Mouse (Mus musculus) layer of hippocampus, adult 9-11 months (tissue): ENCODE measurements around the gene Ralgps1.
A peak's percentile ranks its signal among the peaks of the same experiment; 100 is the strongest.
"Not testable (repeated sequence)": the region's sequence is repeated elsewhere in the genome, so short reads cannot be mapped to it uniquely, and the experiment has no call there.

ENCODE experiments used
- DNase-seq: peaks from one replicate; pipeline ENCODE4 v3.0.0; 2022

Gene Ralgps1

DNA sequence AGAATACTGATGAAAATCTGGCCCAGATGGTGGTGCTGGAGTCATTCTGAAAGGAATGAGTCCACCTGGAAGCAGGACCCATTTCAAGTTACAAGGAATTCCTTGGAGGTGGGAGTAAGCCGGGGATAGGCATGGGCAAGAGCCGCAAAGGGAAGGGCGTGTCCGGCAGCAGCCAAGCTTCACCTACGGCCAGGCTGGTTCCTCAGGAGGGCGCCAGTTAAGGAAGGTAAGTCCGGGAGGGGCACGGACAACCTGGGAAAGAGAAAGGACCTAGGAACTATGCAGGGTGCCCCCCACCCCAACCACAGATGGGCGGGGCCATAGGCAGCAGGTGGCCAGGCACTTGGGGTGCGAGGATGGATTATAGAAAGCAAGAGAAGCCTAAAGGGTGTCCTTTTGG is 241.6 kb downstream of the Ralgps1 start:
- peak; percentile 40 for DNase-seq

DNA sequence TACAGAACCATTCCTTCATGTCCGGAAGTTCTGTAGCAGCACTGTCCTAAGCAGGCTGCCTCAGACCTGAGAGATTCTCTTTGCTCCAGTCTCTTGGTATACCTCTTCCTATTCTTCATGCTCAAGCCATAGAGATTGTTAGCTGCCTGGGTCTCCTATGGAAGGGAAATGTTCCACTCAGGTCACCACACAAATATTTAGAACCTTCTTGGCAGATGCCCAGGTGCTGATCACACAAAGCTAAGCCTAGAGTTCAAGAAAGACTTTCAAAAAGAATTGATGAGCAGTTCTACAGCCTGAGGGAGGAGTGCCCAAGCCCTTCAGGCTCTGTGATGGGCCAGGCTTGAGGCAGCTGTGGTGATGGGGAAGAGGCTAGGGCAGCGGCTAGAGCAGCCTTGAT is 242.3 kb downstream of the Ralgps1 start:
- DNase-seq, result no peak

DNA sequence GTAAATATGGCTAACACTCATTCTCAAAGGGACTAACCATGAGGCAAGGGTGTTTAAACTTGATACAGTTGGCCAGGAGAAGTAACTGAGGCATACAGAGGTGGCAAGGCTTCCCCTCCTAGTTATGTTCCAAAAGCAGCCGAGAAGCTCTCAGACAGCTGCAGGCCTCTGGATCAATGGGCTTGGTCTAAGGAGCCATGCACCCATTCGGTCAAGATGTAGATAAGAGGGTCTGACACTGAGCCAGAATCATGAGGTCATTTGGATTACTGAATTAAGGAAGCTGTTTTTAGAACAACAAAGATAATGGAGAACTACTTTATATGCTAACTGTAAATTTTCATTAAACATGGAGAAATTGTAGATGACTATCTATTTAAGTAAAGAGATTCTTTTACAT is 244.0 kb downstream of the Ralgps1 start:
- no peak for DNase-seq

DNA sequence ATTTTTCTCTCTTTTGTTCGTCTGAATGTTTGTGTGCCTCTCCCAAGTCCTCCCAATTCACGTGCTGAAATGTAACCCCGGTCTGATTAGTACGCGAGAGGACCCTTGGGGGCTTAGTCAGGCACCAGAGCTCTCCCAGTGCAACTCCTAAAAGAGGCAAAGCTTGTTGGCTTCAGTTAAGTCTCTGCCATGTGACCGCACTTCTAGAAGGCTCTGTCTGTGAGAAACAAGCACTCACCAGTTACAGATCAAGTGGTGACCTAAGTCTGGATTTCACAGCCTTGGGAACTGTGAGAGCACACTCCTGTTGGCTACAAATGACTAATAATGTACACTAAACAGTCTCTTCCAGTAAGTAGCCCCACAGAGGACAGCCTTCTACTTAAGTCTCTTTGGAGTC is 248.4 kb downstream of the Ralgps1 start:
- DNase-seq, result no peak

DNA sequence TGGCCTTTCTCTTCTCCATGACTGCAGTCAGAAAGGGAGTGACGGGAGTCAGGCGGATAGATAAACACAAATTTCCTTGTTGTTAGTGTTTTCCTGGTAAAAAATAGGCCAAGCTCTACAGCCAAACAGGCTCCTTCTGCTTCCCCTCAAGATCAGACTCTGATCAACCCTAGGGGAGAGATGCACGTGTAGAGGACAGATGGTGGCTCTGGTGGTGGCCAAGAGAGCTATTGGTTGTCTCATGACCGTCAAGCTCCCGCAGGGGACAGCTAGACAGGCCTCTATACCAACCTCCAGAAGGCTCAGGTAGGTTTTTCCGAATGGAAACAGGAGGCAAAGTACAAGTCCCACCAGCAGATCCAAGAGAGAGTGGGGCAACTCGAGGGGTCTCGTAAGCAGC is 270.8 kb downstream of the Ralgps1 start:
- no peak for DNase-seq

DNA sequence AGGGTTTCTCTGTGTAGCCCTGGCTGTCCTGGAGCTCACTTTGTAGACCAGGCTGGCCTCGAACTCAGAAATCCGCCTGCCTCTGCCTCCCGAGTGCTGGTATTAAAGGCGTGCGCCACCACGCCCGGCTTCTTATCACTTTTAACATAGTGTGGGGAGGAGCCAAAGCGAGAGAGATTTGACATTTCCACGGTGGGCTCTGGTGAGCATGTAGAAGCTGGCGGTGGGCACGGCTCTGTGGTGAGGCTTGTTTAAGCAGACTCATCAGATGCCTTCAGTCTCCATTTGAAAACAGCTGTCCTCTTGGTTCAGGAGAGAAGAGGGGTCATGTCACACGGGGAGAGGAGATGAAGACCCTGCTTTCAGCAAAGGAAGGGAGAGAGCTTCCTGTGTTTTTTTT is 274.0 kb downstream of the Ralgps1 start:
- not testable (repeated sequence) for DNase-seq

DNA sequence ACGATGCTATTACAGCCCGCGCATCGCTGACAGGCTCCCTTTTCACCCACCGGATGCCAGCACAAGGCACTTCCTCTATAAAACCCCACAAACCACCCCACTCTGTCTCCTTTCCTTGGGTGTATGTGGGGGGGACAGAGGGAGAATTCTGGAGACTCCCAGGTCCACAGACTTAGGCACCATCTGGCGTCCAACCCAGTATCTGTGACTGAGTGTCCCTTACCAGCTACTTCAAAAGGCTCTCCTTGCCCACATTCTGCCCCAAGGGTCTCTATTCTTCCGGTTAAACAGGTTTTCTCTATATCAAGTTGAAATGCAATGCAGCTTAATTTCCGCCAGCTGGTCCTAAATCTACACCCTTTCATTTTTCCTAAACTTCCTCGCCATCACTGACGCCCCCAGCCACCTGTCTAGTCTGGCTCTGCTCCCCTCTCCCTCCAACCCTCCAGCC is 276.0 kb downstream of the Ralgps1 start:
- DNase-seq, result peak; percentile 34

DNA sequence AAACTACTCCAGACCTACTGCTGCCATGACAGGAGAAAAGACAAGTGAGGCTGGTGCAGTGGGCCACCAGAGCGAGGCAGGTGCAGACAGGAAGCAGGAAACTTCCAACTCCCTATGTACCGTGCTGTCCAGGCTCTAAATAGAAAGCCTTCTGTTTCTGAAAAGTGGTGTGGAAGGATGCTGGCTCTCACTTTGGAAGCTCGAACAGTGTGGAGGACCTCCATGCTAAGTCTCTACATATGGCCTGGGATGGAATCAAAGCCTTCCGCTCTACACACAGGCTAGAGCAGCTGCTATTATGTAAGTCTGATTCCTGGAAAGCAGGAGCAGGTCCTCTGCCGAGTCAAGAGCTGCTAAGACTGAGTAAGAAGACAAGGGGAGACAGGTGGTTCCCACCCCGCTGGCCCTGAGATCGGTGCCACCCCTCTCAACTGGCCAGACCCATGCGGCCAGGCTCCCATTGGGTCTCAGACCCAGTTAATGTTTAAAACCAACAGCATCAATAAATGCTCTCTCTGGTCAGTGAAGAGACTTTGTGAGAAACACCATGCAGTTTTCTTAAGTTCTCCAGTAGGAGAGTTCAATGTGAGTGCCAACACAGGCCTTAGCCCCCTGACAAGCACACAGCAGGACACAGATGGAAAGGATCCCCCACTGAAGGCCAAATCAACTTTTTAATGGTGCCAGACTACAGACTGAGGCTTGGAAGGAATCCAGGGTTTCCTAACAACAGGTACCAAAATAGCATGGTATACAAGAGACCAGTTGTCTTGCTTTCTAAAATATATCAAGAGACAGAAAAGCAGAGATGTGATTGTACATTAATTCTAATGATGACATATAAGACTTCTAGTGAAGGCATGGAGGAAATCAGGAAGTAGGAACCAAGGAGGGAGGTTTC is 280.4 kb downstream of the Ralgps1 start:
- peak; percentile 43 for DNase-seq

DNA sequence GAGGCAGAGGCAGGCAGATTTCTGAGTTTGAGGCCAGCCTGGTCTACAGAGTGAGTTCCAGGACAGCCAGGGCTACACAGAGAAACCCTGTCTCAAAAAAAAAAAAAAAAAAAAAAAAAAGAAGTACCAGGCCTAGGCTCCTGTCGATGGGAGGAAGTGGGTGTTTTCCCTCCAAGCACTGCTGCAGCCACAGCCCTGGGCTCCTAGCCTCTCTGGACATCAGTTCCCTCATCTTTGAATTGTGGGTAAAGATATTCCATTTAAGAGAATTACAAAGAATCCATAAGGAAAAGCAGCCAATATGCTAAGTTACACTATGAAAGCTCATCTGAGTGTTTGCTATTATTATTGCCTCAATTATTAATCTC is 281.3 kb downstream of the Ralgps1 start:
- not testable (repeated sequence) for DNase-seq

DNA sequence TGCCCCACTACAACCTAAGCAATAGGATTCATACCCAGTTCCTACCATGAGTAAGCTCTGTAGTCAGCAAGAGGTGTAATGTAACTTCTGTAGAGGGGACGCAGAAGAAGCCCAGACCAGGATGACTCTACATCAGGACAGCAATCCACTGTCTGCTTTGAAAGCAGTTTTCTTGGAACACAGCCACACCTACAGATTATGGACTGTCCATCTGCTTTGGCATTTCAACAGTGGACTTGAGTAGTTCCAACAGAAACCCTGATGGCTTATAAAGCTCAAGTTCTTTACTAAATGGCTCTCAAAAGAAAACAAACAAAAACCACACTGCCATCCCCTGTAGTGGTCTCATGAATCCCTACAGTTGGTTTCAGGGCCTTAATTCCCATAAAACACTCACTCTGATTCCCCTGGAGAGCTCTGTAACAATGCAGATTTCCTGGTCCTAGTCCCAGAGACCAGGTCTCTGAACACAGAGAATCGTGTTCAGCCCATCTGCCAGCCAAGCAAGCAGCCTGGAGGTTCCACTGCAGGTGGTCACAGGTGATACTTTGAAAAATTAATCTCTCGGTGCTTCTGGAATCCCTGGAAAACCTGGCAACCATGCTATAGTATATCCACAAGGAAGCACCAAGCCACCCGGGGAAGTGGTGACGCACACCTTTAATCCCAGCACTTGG is 281.8 kb downstream of the Ralgps1 start:
- no peak for DNase-seq

DNA sequence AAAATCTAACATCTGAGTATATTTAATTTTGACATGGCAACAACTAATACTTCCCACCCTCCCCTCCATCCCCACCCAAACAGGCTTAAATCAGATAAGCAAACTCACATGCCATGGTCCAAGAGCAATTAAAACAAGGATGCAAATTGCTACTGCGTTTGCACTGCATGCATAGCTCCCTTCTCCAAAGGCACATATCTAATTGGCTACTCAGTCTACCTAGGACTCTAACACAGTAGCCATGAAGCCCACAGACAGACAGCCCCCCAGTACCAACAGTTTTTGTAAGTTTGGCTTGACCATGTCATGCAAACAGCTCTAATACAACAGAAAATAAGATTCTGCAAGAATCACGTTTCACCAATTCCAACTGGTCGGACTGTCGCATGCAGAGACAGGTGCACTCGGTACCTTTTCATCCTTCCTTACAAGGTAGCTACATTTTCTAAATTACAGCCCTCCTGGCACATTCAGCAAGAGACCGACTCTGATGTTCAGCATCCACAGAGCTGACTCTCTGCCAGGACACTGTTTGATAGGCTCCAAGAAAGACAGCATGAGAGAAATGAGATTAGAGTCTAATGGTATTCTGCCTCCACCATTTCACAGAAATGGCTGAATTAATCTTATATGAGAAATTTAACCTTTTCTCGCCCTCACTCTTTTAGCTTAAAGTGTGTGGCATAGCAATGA is 284.5 kb downstream of the Ralgps1 start:
- no peak for DNase-seq

DNA sequence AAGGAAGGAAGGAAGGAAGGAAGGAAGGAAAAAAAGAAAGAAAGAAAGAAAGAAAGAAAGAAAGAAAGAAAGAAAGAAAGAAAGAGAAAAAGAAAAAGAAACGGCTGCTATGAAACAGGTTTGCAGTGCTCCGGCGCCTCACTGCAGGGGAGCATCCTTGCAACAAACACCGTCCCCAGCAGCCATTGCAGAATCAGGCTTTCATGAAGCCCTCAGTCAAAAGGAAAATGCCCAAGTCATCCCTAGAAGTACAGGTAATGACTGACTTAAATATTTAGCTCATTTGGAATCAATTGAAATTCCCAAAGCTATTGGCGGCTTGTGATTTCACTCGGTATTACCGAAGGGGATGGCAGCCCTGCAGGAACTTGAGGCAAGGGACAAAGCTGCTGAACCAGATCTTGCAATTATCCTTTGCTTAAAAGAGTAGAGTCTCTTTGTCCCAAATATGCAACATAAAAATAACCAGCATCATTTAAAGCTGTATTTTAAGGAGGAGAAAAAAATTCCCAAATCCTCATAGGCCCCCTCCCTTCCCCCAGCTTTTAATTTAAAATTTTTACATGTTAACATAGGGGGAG is 285.2 kb downstream of the Ralgps1 start:
- DNase-seq, result no peak

DNA sequence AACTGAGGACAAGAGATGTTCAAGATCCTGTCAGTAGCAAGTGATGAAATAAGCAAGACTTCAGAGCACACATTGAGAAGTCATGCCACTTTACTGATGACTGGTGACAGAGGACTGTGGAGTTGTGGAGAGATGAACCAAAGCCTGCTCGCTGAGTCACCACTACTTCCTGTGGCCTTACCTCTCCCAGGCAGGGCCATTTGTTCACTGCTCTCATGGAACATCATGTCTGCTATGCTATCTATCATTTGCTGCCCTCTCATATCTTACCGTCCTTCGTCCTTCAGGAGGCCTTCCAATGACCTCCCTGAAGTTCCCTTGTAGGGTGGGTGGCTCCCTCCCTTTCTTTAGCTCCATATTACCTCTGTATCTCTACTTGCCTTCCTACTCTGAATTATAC is 287.1 kb downstream of the Ralgps1 start:
- no peak for DNase-seq
